Mouse (Mus musculus) neural tube, embryonic 14.5 days (tissue): Measurements from ENCODE around the gene Abca2. TPM values are rescaled to one million over a fixed set of nuclear protein-coding genes. Genes with fewer than 3 reads are reported as not detected.
A peak's percentile ranks its signal among the peaks of the same experiment; 100 is the strongest.
"Not testable (repeated sequence)": the region's sequence is repeated elsewhere in the genome, so short reads cannot be mapped to it uniquely, and the experiment has no call there.

Experiments used
- ATAC-seq: fragments of 200-750 bp; cut with Nextera tagmentation; 2 replicates; pipeline ENCODE4 v1.8.0; 2017; ENCODE audit warnings: low read depth, mild to moderate bottlenecking, moderate TSS enrichment, moderate library complexity
- H3K27ac ChIP-seq: fragments of 300-500 bp; sonication (generic); 2 replicates; pipeline ENCODE4 v1.5.1; 2014; ENCODE audit warnings: low read depth, mild to moderate bottlenecking, control low read depth, low read length, moderate library complexity, mixed read lengths
- H3K27me3 ChIP-seq: fragments of 300-500 bp; sonication (generic); 2 replicates; pipeline ENCODE4 v1.6.1; 2014; ENCODE audit warnings: low read length; ENCODE audit not compliant: control insufficient read depth, insufficient read depth
- H3K36me3 ChIP-seq: fragments of 300-500 bp; sonication (generic); 2 replicates; pipeline ENCODE4 v1.6.1; 2014; ENCODE audit warnings: low read length, mixed read lengths; ENCODE audit not compliant: control insufficient read depth, insufficient read depth
- H3K4me1 ChIP-seq: fragments of 300-500 bp; sonication (generic); 2 replicates; pipeline ENCODE4 v1.6.1; 2014; ENCODE audit warnings: low read length; ENCODE audit not compliant: control insufficient read depth, insufficient read depth
- H3K4me2 ChIP-seq: fragments of 300-500 bp; sonication (generic); 2 replicates; pipeline ENCODE4 v1.6.1; 2014; ENCODE audit warnings: mild to moderate bottlenecking, low read depth, low read length, control low read depth
- H3K4me3 ChIP-seq: fragments of 300-500 bp; sonication (generic); 2 replicates; pipeline ENCODE4 v1.5.1; 2014; ENCODE audit warnings: low read depth, low read length, control low read depth, mixed read lengths
- H3K9ac ChIP-seq: fragments of 300-500 bp; sonication (generic); replicated peaks from 2 replicates; pipeline ENCODE4 v1.6.1; 2014; ENCODE audit warnings: low read depth, mild to moderate bottlenecking, control low read depth, low read length, mixed read lengths
- H3K9me3 ChIP-seq: fragments of 300-500 bp; sonication (generic); 2 replicates; pipeline ENCODE4 v1.6.1; 2016; ENCODE audit warnings: low read length; ENCODE audit not compliant: control insufficient read depth
- WGBS: fragments of 180-500 bp; shearing (Covaris S2); extraction: QIAGEN DNeasy Blood & Tissue Kit; methylation state at CpG from one replicate; pipeline ENCODE4 v1.1.7; 2014; 5-methylcytosine and 5-hydroxymethylcytosine counted together
- polyA plus RNA-seq: library from polyadenylated mRNA; unstranded; fragments of >200 nt; fragmentation: Nextera tagmentation; extraction: Ambion mirVana; gene quantifications from 2 replicates; pipeline ENCODE4 v1.2.1, GENCODE M21; 2014

Gene Abca2
- polyA plus RNA-seq, 1 experiment from 2014 or later, result 16.2 TPM

DNA sequence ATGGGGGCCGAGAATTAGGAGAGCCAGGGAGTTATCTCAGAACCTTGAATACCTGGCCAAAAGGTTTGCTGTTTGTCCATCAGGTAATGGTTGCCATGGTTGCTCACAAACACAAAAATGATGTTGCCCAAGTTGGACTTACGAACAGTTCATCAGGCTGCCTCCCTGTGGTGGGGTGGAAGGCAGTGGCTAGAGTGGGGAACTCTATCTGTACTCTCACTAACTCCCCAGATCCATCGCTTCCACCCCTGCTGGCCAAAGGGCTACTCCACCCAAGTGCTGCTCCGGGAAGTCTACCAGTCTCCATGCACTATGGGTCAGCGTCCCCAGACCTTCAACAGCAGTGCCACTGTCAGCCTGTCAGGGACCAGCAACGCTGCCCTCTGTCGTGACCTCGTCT, 29.5 kb upstream of the Abca2 start, which contains the start of gene Npdc1:
Gene Npdc1 (plus strand): TSS at position 301 of the 400 bp plus-strand sequence.
- Histone ChIP-seq H3K27me3 (peaks cover 44% of the 10 kb centered on the region), H3K27ac (no peak within 1 kb of the TSS), H3K9ac (no peak within 1 kb of the TSS), H3K36me3 (no peaks in the 10 kb centered on the region), H3K4me1 (peaks cover 14% of the 10 kb centered on the region), H3K4me3 (no peak within 1 kb of the TSS), H3K9me3 (no peaks in the 10 kb centered on the region), H3K4me2 (no peak within 1 kb of the TSS)
- WGBS, result 71% methylated on average over 8 of the region's 8 CpGs
- ATAC-seq, result no peak

- peaks cover 24% of the 10 kb centered on the region for H3K4me1 ChIP-seq
- no peak overlapping the region for H3K9ac ChIP-seq
- H3K27me3 ChIP-seq, result peaks cover 38% of the 10 kb centered on the region
- H3K36me3 ChIP-seq, result no peaks in the 10 kb centered on the region
- ATAC-seq, result no peak
- H3K9me3 ChIP-seq, result no peaks in the 10 kb centered on the region
- peak overlapping the region; percentile 9; the same call in 1 of the 2 replicates for H3K4me3 ChIP-seq
- 22% methylated on average over 16 of the region's 16 CpGs for WGBS
- no peak overlapping the region for H3K27ac ChIP-seq
- H3K4me2 ChIP-seq, result peak overlapping the region; percentile 46
Measured at GRCm38 (mm10) chr2:25400291-25400690, 28.2 kb upstream of the Abca2 start.

DNA sequence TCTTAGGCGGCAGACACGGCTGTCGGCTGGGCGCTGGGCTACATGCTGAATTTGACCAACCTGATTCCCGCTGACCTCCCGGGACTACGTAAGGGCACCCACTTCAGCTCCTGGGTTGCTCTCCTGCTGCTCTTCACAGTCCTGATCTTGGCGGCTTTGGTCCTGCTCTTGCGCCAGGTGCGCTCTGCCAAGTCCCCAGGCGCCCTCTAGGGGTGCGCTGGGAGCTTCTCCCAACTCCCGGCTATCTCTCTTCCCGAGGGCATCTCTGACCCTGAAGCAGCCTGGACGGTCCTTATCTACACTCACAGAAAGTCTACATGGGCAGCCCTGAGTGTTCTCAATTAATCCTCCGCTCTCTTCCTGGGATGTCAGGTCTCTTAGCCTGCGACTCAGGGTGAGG, 27.7 kb upstream of the Abca2 start:
- no peak overlapping the region for H3K27ac ChIP-seq
- WGBS, result 3% methylated on average over 17 of the region's 17 CpGs
- H3K36me3 ChIP-seq, result no peaks in the 10 kb centered on the region
- H3K9me3 ChIP-seq, result no peaks in the 10 kb centered on the region
- peak overlapping the region; percentile 9; the same call in 1 of the 2 replicates for H3K4me3 ChIP-seq
- ATAC-seq, result no peak
- peaks cover 27% of the 10 kb centered on the region for H3K4me1 ChIP-seq
- H3K4me2 ChIP-seq, result peak overlapping the region; percentile 46
- H3K9ac ChIP-seq, result no peak overlapping the region
- H3K27me3 ChIP-seq, result peaks cover 34% of the 10 kb centered on the region

- Histone ChIP-seq H3K27ac (peak overlapping the region; percentile 92), H3K27me3 (peaks cover 17% of the 10 kb centered on the region)
- 1% methylated on average over 12 of the region's 13 CpGs for WGBS
Measured at GRCm38 (mm10) chr2:25402377-25402971, 26.0 kb upstream of the Abca2 start.

GRCm38 (mm10) chr2:25402972-25403601, 25.4 kb upstream of the Abca2 start:
- H3K27ac ChIP-seq, result peak overlapping the region; percentile 92
- peak overlapping the region; percentile 97 for H3K4me3 ChIP-seq
- H3K27me3 ChIP-seq, result peaks cover 12% of the 10 kb centered on the region
- H3K4me2 ChIP-seq, result peak overlapping the region; percentile 76
- peak; percentile 86 for ATAC-seq
- peaks cover 9% of the 10 kb centered on the region for H3K36me3 ChIP-seq
- peak overlapping the region; percentile 98 for H3K9ac ChIP-seq
- H3K4me1 ChIP-seq, result peaks cover 27% of the 10 kb centered on the region
- no peaks in the 10 kb centered on the region for H3K9me3 ChIP-seq
- WGBS, result under 1% methylated on average over 46 of the region's 54 CpGs

More at GRCm38 (mm10) chr2:25402377-25402971, 26.0 kb upstream of the Abca2 start:
- peak overlapping the region; percentile 98 for H3K9ac ChIP-seq
- H3K36me3 ChIP-seq, result peaks cover 3% of the 10 kb centered on the region; the same call in 1 of the 2 replicates
- peaks cover 27% of the 10 kb centered on the region for H3K4me1 ChIP-seq
- ATAC-seq, result peak; percentile 47
- peak overlapping the region; percentile 76 for H3K4me2 ChIP-seq
- H3K4me3 ChIP-seq, result peak overlapping the region; percentile 97
- no peaks in the 10 kb centered on the region for H3K9me3 ChIP-seq

DNA sequence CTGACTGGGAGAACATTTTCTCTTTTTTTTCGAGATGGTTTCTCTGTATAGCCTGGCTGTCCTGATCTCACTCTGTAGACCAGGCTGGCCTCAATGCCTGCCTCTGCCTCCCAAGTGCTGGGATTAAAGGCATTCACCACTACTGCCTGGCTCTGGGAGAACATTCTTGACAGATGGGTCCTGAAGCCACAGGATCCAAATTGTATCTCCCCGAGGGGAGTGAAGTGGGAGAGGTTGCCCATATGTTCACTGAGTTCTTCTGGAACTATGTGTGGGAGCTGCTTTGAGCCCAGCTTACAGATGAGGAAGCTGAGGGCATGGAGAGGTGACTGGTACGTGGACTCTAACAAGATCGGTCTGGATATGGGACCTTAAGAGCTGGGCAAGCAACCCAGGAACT, 24.5 kb upstream of the Abca2 start:
- H3K9me3 ChIP-seq, result no peaks in the 10 kb centered on the region
- peaks cover 15% of the 10 kb centered on the region for H3K36me3 ChIP-seq
- H3K4me2 ChIP-seq, result peak overlapping the region; percentile 76
- 90% methylated on average over 4 of the region's 4 CpGs for WGBS
- peak overlapping the region; percentile 98 for H3K9ac ChIP-seq
- peaks cover 27% of the 10 kb centered on the region for H3K4me1 ChIP-seq
- peaks cover 8% of the 10 kb centered on the region for H3K27me3 ChIP-seq
- H3K27ac ChIP-seq, result peak overlapping the region; percentile 92; the same call in 1 of the 2 replicates
- ATAC-seq, result no peak
- peak overlapping the region; percentile 97 for H3K4me3 ChIP-seq

DNA sequence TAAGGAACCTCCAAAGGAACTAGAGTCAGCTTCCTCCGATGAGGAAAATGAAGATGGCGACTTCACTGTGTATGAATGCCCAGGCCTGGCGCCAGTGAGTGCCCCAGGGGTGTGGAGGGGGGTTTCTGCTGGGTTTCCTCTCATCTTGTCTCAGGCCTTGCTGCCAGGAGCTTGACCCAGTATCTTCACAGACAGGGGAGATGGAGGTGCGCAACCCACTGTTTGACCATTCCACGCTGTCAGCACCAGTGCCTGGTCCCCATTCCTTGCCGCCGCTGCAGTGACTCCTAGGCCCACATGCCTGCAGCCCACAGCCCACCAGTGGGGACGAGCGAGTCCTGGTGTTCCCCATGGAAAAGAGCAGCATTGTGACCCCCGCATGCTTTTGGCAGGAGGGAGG, 19.6 kb upstream of the Abca2 start:
- Histone ChIP-seq H3K9ac (no peak overlapping the region), H3K4me2 (no peak overlapping the region), H3K4me3 (no peak overlapping the region), H3K36me3 (peaks cover 19% of the 10 kb centered on the region), H3K27ac (no peak overlapping the region), H3K4me1 (peaks cover 20% of the 10 kb centered on the region), H3K9me3 (no peaks in the 10 kb centered on the region), H3K27me3 (no peaks in the 10 kb centered on the region)
- no peak for ATAC-seq
- WGBS, result 94% methylated on average over 10 of the region's 10 CpGs

- H3K27me3 ChIP-seq, H3K9ac ChIP-seq, H3K4me3 ChIP-seq, H3K4me2 ChIP-seq, H3K4me1 ChIP-seq, H3K27ac ChIP-seq, H3K9me3 ChIP-seq, H3K36me3 ChIP-seq, ATAC-seq: not testable (repeated sequence)
Measured at GRCm38 (mm10) chr2:25413436-25413835, 15.1 kb upstream of the Abca2 start.

DNA sequence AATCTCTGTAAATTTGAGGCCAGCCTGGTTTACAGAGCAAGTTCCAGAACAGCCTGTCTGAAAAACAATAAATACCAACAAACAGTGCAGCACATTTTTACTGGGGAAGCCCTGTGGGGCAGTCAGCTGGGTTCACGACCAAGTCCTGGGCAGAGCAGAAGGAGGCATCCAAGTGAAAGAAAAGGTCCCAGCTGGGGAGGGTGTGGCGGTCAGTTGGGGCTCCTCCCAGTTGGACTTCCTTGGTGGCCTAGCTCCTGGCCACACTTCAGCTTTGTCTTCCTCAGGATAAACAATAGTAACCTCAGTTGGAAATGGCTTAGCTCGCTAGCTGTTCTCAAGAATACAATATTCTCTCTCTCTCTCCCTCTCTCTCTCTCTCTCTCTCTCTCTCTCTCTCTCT, 11.1 kb upstream of the Abca2 start:
- no peak overlapping the region for H3K4me3 ChIP-seq
- no peak overlapping the region for H3K9ac ChIP-seq
- H3K9me3 ChIP-seq, result no peaks in the 10 kb centered on the region
- no peak overlapping the region for H3K4me2 ChIP-seq
- no peaks in the 10 kb centered on the region for H3K4me1 ChIP-seq
- no peaks in the 10 kb centered on the region for H3K27me3 ChIP-seq
- 19% methylated on average over 3 of the region's 3 CpGs for WGBS
- H3K36me3 ChIP-seq, result no peaks in the 10 kb centered on the region
- no peak overlapping the region for H3K27ac ChIP-seq
- no peak for ATAC-seq
